Mouse (Mus musculus) spleen, postnatal 36 days (tissue): ENCODE results near the gene Ablim1.

ENCODE experiments used
- DNase-seq, 2 experiments: peaks; one replicate each; pipeline ENCODE4 v3.0.0; 2022; ENCODE audit warnings: low spot score in 2 of 2, mixed read lengths in 1 of 2

Gene Ablim1

GRCm38 (mm10) chr19:57127523-57127922 lies 187.2 kb downstream of the Ablim1 start:
- no peak for DNase-seq

- no peak for DNase-seq
These were observed 187.8 kb downstream of the Ablim1 start for GRCm38 (mm10) chr19:57126950-57127349.

GRCm38 (mm10) chr19:57124906-57125305 lies 189.8 kb downstream of the Ablim1 start:
- DNase-seq: no peak

GRCm38 (mm10) chr19:57124138-57124519 lies 190.6 kb downstream of the Ablim1 start:
- no peak for DNase-seq

- peak; percentile 88 for DNase-seq
These were observed 191.1 kb downstream of the Ablim1 start for GRCm38 (mm10) chr19:57123503-57124137.

GRCm38 (mm10) chr19:57122261-57122660 lies 192.5 kb downstream of the Ablim1 start:
- DNase-seq: peak in 1 of 2 experiments; percentile 23

- DNase-seq: peak in 1 of 2 experiments; percentile 31
These were observed 193.7 kb downstream of the Ablim1 start for GRCm38 (mm10) chr19:57121036-57121435.

GRCm38 (mm10) chr19:57119661-57120060 lies 195.1 kb downstream of the Ablim1 start:
- DNase-seq: peak; percentile 72 to 73

- peak; percentile 96 for DNase-seq
These were observed 195.7 kb downstream of the Ablim1 start for GRCm38 (mm10) chr19:57118785-57119565.

GRCm38 (mm10) chr19:57117751-57118150 lies 197.0 kb downstream of the Ablim1 start:
- DNase-seq: peak in 1 of 2 experiments; percentile 33

GRCm38 (mm10) chr19:57116871-57117501 lies 197.7 kb downstream of the Ablim1 start:
- DNase-seq: peak in 1 of 2 experiments; percentile 39

GRCm38 (mm10) chr19:57115670-57116069 lies 199.0 kb downstream of the Ablim1 start:
- DNase-seq: no peak

GRCm38 (mm10) chr19:57114951-57115350 lies 199.8 kb downstream of the Ablim1 start:
- DNase-seq: no peak

- DNase-seq: no peak
These were observed 200.7 kb downstream of the Ablim1 start for GRCm38 (mm10) chr19:57113975-57114374.

GRCm38 (mm10) chr19:57112816-57113406 lies 201.8 kb downstream of the Ablim1 start:
- DNase-seq: peak in 1 of 2 experiments; percentile 38

- DNase-seq: no peak
These were observed 202.4 kb downstream of the Ablim1 start for GRCm38 (mm10) chr19:57112231-57112815.

GRCm38 (mm10) chr19:57111301-57111700 lies 203.4 kb downstream of the Ablim1 start:
- DNase-seq: no peak

- no peak for DNase-seq
These were observed 205.1 kb downstream of the Ablim1 start for GRCm38 (mm10) chr19:57109620-57110019.

GRCm38 (mm10) chr19:57106513-57106912 lies 208.2 kb downstream of the Ablim1 start:
- DNase-seq: no peak

GRCm38 (mm10) chr19:57106031-57106430 lies 208.7 kb downstream of the Ablim1 start:
- DNase-seq: no peak

GRCm38 (mm10) chr19:57105156-57105555 lies 209.6 kb downstream of the Ablim1 start:
- DNase-seq: no peak
